Mouse (Mus musculus) intestine, embryonic 14.5 days (tissue): ENCODE measurements at regions not wholly inside any gene's neighbourhood (a gene's known extent, or its start where the extent isn't known, plus 50 kb on each side); places are given as distances from the start of the nearest gene placed in this dataset.

ENCODE experiments used
- ATAC-seq: fragments of 200-750 bp; cut with Nextera tagmentation; replicated peaks from 2 replicates; pipeline ENCODE4 v1.8.0; 2017; ENCODE audit warnings: low read depth, moderate number of reproducible peaks, moderate TSS enrichment, moderate library complexity; ENCODE audit not compliant: low FRiP score, low TSS enrichment
- DNase-seq: peaks from one replicate; pipeline ENCODE4 v3.0.0-alpha.2; 2018; ENCODE audit warnings: low spot score
- H3K27ac ChIP-seq: fragments of 300-500 bp; sonication (generic); 2 replicates; pipeline ENCODE4 v1.5.1; 2014; ENCODE audit warnings: low read depth, mild to moderate bottlenecking, control low read depth
- H3K27me3 ChIP-seq: fragments of 300-500 bp; sonication (generic); replicated peaks from 2 replicates; pipeline ENCODE4 v1.6.1; 2014; ENCODE audit warnings: low read length, control low read depth; ENCODE audit not compliant: control insufficient read depth, insufficient read depth
- H3K36me3 ChIP-seq: fragments of 300-500 bp; sonication (generic); 2 replicates; pipeline ENCODE4 v1.6.1; 2014; ENCODE audit warnings: low read length, control low read depth; ENCODE audit not compliant: control insufficient read depth, insufficient read depth
- H3K4me1 ChIP-seq: fragments of 300-500 bp; sonication (generic); replicated peaks from 2 replicates; pipeline ENCODE4 v1.6.1; 2014; ENCODE audit warnings: low read length, control low read depth, mixed read lengths; ENCODE audit not compliant: control insufficient read depth, insufficient read depth
- H3K4me2 ChIP-seq: fragments of 300-500 bp; sonication (generic); 2 replicates; pipeline ENCODE4 v1.6.1; 2014; ENCODE audit warnings: low read length
- H3K4me3 ChIP-seq: fragments of 300-500 bp; sonication (generic); 2 replicates; pipeline ENCODE4 v1.5.1; 2014; ENCODE audit warnings: low read depth, low read length, control low read depth, mixed read lengths
- H3K9ac ChIP-seq: fragments of 300-500 bp; sonication (generic); 2 replicates; pipeline ENCODE4 v1.6.1; 2014; ENCODE audit warnings: mild to moderate bottlenecking, low read length
- H3K9me3 ChIP-seq: fragments of 300-500 bp; sonication (generic); 2 replicates; pipeline ENCODE4 v1.6.1; 2016; ENCODE audit warnings: low read length, control low read depth; ENCODE audit not compliant: control insufficient read depth
- WGBS: fragments of 180-500 bp; shearing (Covaris S2); extraction: QIAGEN DNeasy Blood & Tissue Kit; methylation state at CpG from one replicate; pipeline ENCODE4 v1.1.7; 2014; 5-methylcytosine and 5-hydroxymethylcytosine counted together

GRCm38 (mm10) chr4:53297975-53298374 is 138.3 kb upstream of the Abca1 start:
- Histone ChIP-seq H3K27ac (no peak overlapping the region), H3K4me2 (no peak overlapping the region), H3K27me3 (no peaks in the 10 kb centered on the region), H3K36me3 (no peaks in the 10 kb centered on the region), H3K4me3 (no peak overlapping the region), H3K4me1 (no peaks in the 10 kb centered on the region), H3K9me3 (no peaks in the 10 kb centered on the region), H3K9ac (no peak overlapping the region)
- DNase-seq (no peak), ATAC-seq (no peak)

GRCm38 (mm10) chr4:53292606-53293005 is 132.9 kb upstream of the Abca1 start:
- Histone ChIP-seq H3K9ac (no peak overlapping the region), H3K27ac (no peak overlapping the region), H3K36me3 (no peaks in the 10 kb centered on the region), H3K4me2 (no peak overlapping the region), H3K4me3 (no peak overlapping the region), H3K9me3 (no peaks in the 10 kb centered on the region), H3K4me1 (no peaks in the 10 kb centered on the region), H3K27me3 (no peaks in the 10 kb centered on the region)
- no peak for ATAC-seq
- DNase-seq = no peak
- WGBS = 94% methylated on average over 3 of the region's 3 CpGs

GRCm38 (mm10) chr4:53277741-53278525 is 118.2 kb upstream of the Abca1 start:
- DNase-seq = no peak
- WGBS = 55% methylated on average over 12 of the region's 12 CpGs
- Histone ChIP-seq H3K27me3 (no peaks in the 10 kb centered on the region), H3K9me3 (no peaks in the 10 kb centered on the region), H3K4me1 (no peaks in the 10 kb centered on the region), H3K4me2 (no peak overlapping the region), H3K4me3 (no peak overlapping the region), H3K36me3 (no peaks in the 10 kb centered on the region), H3K9ac (no peak overlapping the region), H3K27ac (no peak overlapping the region)
- ATAC-seq = no peak

- no peak overlapping the region for H3K4me3 ChIP-seq
- H3K4me1 ChIP-seq = no peaks in the 10 kb centered on the region
- no peak overlapping the region for H3K4me2 ChIP-seq
- ATAC-seq (no peak), DNase-seq (no peak)
- no peak overlapping the region for H3K27ac ChIP-seq
- no peaks in the 10 kb centered on the region for H3K9me3 ChIP-seq
- WGBS = 84% methylated on average over 10 of the region's 10 CpGs
- no peak overlapping the region for H3K9ac ChIP-seq
- no peaks in the 10 kb centered on the region for H3K36me3 ChIP-seq
- H3K27me3 ChIP-seq = no peaks in the 10 kb centered on the region
Observed at GRCm38 (mm10) chr4:53270433-53270832, 110.7 kb upstream of the Abca1 start.

GRCm38 (mm10) chr4:53269999-53270398 is 110.3 kb upstream of the Abca1 start:
- Histone ChIP-seq H3K4me2 (no peak overlapping the region), H3K4me1 (no peaks in the 10 kb centered on the region), H3K27me3 (no peaks in the 10 kb centered on the region), H3K4me3 (no peak overlapping the region), H3K9ac (no peak overlapping the region), H3K36me3 (no peaks in the 10 kb centered on the region), H3K9me3 (no peaks in the 10 kb centered on the region), H3K27ac (no peak overlapping the region)
- WGBS = 82% methylated on average over 5 of the region's 5 CpGs
- ATAC-seq (no peak), DNase-seq (no peak)

- no peak for ATAC-seq
- WGBS = 85% methylated on average over 5 of the region's 5 CpGs
Observed at GRCm38 (mm10) chr4:53269251-53269842, 109.7 kb upstream of the Abca1 start.

GRCm38 (mm10) chr4:53264901-53265300 is 105.2 kb upstream of the Abca1 start:
- ATAC-seq (no peak), DNase-seq (no peak)
- H3K4me2 ChIP-seq = no peak overlapping the region
- no peak overlapping the region for H3K4me3 ChIP-seq
- H3K4me1 ChIP-seq = peaks cover 11% of the 10 kb centered on the region; the same call in 1 of the 2 replicates
- H3K9me3 ChIP-seq = no peaks in the 10 kb centered on the region
- no peaks in the 10 kb centered on the region for H3K36me3 ChIP-seq
- no peak overlapping the region for H3K9ac ChIP-seq
- no peaks in the 10 kb centered on the region for H3K27me3 ChIP-seq
- WGBS = 81% methylated on average over 5 of the region's 5 CpGs
- H3K27ac ChIP-seq = no peak overlapping the region

More at GRCm38 (mm10) chr4:53269251-53269842, 109.7 kb upstream of the Abca1 start:
- Histone ChIP-seq H3K27me3 (no peaks in the 10 kb centered on the region), H3K4me3 (no peak overlapping the region), H3K9me3 (no peaks in the 10 kb centered on the region), H3K4me1 (0 out of 2 replicates have a peak, but pooled peaks cover 1% of the 10 kb centered on the region), H3K4me2 (no peak overlapping the region), H3K27ac (no peak overlapping the region), H3K36me3 (no peaks in the 10 kb centered on the region), H3K9ac (no peak overlapping the region)
- no peak for DNase-seq

- WGBS = 81% methylated on average over 2 of the region's 2 CpGs
- H3K4me1 ChIP-seq = peaks cover 11% of the 10 kb centered on the region; the same call in 1 of the 2 replicates
- no peak overlapping the region for H3K4me2 ChIP-seq
- H3K9ac ChIP-seq = no peak overlapping the region
- no peaks in the 10 kb centered on the region for H3K9me3 ChIP-seq
- no peak for ATAC-seq
- H3K27ac ChIP-seq = 0 out of 2 replicates have a peak overlapping the region, but pooled peaks have one; percentile 9
- H3K27me3 ChIP-seq = no peaks in the 10 kb centered on the region
- DNase-seq = no peak
- H3K4me3 ChIP-seq = no peak overlapping the region
- H3K36me3 ChIP-seq = no peaks in the 10 kb centered on the region
Observed at GRCm38 (mm10) chr4:53264501-53264900, 104.8 kb upstream of the Abca1 start.

- Histone ChIP-seq H3K36me3 (no peaks in the 10 kb centered on the region), H3K4me1 (peaks cover 11% of the 10 kb centered on the region; the same call in 1 of the 2 replicates), H3K4me3 (no peak overlapping the region), H3K27me3 (no peaks in the 10 kb centered on the region), H3K9me3 (no peaks in the 10 kb centered on the region), H3K9ac (no peak overlapping the region), H3K27ac (no peak overlapping the region), H3K4me2 (no peak overlapping the region; the same call in 1 of the 2 replicates)
- peak; percentile 75 for DNase-seq
- WGBS = 33% methylated on average over 13 of the region's 13 CpGs
- peak; percentile 66 for ATAC-seq
Observed at GRCm38 (mm10) chr4:53263776-53264175, 104.1 kb upstream of the Abca1 start.
